Mouse (Mus musculus) ovary, postnatal 36 days (tissue): ENCODE data around the gene Pkd1.

Experiments
- DNase-seq: peaks from one replicate; pipeline ENCODE4 v3.0.0; 2022; ENCODE audit warnings: low spot score, mixed read lengths

The Pkd1 gene

DNA sequence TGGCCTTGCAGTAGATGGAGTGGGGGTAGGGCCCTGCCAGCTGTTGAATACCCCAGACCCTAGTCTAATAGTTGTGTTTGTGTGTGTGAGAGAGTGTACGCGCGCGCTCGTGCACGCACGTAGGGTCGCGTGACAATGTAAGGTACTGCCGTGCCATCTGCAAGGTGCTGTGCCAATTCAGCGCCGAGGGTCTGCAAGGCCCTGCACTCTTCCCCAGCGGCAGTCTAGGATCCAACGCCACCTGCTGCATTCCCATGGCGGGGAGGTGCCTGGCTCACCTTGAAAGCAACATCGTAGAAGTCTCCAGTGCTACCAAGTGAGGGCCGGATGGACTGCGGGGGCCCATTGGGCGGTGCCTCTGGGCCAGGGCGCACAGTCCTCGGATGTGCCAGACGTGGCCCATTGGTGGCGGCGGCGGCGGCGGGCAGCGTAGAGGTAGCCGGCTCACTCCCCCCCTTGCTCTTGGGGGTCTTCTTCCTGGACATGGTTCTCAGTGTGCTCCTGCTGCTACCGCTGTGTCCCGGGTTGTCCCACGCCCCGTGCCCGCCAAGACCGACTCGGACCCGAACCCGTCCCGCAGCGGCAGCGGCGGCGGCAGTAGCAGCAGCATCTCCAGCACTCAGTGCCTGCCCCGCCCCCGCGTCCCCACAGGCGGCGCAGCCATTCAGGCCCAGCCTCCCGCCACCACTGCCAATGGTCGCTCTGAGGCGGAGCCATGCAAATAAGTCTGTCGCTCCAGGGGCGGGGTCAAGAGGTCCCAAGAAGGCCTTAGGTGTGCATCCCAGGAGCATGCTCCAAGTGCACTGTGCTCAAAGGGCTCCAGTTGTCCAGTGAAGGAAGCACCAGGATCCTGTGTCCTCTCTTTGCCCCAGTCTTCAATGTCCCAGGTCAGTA is 16.3 kb upstream of the Pkd1 start:
- peak; percentile 85 for DNase-seq

DNA sequence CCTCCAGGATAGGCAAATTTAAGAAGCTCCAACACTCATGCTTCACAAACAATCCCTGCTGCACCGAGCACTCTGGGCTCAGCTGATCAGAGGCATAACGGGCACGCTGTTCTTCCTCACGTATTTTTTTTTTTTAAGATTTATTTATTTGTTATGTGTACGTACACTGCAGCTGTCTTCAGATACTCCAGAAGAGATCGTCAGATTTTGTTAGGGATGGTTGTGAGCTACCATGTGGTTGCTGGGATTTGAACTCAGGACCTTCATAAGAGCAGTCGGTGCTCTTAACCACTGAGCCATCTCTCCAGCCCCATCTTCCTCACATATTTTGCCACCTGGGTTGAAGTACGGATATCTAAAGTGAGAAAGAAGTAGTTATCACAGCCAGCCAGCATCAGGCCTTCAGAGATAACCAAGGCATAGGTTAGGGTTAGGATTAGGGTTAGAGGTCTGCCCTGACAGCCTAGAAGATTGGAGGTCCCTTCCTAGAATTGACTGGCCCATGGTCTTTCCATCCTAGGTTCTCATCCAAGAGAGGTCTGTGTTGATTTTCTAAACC is 15.4 kb upstream of the Pkd1 start, which contains the start of gene Rab26:
Gene Rab26, minus strand, starts transcription at position 51 of the 559 bp plus-strand sequence.
- DNase-seq = no peak

DNA sequence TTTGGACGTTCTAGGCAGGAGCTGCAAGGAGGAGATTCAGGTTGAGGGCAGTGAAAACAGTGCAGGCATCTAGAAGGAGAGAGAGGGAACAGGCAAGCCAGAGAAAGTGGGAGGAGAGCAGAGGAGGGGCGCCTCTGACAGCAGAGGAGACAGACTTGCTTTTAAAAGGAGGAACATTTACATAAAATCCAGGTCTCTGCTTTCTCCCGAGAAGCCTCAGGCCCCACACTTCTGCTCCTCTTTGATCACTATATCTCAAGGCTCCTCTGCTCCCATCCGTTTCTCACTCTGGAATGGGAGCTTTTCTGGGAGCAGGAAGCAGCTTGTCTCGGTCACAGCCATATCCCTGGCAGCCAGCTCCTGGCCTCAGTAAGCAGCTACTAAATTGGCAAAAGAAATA is 14.3 kb upstream of the Pkd1 start:
- no peak for DNase-seq

DNA sequence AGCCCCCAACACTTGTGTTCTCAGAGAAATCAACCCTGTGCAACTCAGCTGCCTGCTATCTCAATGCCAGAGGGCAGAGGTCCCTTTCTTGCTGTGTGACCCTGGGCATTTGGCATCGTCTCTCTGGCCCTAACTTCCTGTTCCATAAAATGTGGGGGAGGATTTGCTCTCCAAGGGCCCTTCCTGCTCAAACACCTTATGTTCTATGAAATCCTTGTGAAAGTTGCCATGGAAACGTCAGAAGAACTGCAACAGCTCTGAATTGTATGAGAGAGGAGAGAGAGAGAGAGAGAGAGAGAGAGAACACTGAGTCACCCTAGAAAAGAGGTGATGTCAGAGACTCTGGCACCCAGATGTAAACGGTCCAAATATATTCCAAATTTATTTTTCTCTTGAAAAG is 12.1 kb upstream of the Pkd1 start:
- no peak for DNase-seq

DNA sequence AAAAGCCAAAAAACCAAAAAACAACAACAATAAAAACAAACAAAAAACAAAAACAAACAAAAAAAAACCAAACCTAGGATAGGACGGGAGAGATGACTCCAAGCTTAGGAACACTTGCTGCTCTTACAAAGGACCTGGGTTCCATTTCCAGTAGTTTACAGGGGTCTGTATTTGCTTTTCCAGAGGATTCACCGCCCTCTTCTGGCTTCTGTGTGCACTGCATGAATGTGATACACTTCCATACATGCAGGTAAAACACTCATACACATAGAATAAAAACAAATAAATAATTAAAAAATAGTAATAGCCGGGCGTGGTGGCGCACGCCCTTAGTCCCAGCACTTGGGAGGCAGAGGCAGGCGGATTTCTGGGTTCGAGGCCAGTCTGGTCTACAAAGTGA is 10.7 kb upstream of the Pkd1 start:
- peak; percentile 41 for DNase-seq

DNA sequence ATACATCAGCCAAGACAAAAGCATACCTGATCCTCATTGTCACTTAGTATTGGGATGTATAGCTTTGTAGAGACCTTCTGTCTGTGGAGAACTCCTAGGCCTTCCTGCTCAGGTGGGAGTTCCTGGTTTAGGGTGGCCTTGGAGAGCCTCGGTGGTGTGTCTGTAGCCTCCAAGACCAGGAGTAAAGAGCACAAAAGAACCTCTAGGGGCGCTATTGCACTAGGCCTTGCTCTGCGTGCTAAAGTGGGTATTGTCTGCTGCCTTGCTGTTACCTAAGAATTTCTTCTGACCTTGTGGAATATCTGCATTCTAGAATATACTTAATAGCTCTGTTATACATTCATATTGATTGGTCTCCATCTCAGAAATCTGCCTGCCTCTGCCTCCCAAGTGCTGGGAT is 9.3 kb upstream of the Pkd1 start:
- no peak for DNase-seq

DNA sequence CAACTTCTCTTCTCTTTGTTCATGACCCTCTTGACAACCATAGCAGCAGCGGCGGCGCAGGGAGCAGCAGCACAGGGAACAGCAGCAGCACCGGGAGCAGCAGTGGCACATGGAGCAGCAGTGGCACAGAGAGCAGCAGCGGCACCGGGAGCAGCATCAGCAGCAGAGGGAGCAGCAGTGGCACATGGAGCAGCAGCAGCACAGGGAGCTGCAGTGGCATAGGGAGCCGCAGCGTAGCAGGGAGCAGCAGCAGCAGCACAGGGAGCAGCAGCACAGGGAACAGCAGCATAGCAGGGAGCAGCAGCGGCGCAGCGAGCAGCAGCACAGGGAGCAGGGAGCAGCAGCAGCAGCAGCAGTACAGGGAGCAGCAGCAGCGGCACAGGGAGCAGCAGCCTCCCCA is 5.0 kb upstream of the Pkd1 start:
- DNase-seq = no peak

DNA sequence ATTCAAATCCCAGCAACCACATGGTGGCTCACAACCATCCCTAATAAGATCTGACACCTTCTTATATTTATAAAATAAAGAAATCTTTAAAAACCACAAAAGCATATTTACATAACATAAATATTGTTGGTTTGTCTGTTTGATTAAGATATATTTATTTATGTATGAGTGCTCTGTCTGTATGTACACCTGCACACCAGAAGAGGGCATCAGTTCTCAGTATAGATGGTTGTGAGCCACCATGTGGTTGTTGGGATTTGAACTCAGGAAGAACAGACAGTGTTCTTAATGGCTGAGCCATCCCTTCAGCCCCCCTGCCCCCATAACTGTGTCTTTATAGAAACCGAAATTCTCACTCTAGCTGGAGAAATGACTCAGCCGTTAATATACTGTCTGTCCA is 4.4 kb upstream of the Pkd1 start:
- no peak for DNase-seq

DNA sequence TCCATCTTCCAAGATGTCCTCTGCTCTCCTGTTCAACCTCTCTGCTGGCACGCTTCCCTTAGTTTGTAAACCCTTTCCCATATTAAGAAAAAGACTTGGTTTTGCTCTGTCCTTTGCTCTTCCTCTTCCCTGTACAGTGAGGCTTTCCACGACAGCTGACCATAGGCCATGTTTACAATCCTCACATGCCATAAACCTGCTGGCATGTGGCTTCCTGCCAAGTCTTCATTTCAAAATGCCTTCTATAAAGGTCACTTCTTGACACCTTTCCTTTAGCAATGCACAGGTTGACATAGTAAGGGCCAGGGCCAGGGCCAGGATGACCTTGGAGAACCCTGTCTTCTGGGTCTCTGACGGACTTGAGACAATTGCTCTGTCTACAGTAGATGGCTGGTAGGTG is 3.4 kb upstream of the Pkd1 start:
- DNase-seq = no peak

DNA sequence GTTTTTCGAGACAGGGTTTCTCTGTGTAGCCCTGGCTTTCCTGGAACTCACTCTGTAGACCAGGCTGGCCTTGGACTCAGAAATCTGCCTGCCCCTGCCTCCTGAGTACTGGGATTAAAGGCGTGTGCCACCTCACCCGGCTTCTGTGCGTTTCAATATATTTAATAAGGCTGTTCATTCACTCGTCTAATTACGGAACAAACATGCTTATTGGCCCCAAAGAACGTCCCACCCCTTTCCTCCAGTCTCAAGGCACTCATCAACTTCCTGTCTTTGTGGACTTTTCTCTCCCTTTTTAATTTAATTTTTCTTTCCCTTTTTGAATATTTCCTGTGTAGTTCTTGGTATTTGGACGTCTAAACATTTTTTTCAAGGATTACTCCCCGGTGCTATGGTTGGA is 1.2 kb upstream of the Pkd1 start:
- DNase-seq = no peak

DNA sequence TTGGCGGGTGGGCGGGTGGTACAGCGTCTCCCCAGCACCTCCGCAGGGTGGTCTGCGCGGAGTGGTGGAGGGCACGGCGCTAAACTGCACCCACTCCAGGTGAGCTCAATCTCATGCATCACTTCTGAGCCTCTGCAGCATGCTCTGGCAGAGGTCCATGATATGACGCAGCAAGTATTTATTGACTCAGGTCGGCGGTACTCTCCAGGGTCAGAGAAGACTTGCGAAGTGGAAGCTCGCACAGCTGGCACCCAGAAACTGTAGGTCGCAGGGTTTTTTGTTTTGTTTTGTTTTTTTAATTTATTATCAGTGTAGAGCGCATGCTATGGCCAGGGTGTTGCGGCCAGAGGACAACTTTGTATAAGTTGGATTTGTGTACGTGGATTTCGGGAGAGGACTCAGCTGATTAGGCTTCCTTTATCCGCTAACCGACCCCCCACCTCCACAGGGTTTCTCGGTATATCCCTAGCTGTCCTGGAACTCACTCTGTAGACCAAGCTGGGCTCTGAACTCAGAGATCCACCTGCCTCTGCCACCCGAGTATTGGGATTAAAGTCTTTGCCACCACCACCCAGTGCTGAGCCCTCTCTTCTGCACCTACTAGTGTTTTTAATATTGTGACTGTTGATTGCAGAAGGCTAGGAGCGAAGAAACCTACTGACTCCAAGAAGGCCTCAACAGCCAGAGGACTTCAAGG is 565 bp upstream of the Pkd1 start:
- no peak for DNase-seq

DNA sequence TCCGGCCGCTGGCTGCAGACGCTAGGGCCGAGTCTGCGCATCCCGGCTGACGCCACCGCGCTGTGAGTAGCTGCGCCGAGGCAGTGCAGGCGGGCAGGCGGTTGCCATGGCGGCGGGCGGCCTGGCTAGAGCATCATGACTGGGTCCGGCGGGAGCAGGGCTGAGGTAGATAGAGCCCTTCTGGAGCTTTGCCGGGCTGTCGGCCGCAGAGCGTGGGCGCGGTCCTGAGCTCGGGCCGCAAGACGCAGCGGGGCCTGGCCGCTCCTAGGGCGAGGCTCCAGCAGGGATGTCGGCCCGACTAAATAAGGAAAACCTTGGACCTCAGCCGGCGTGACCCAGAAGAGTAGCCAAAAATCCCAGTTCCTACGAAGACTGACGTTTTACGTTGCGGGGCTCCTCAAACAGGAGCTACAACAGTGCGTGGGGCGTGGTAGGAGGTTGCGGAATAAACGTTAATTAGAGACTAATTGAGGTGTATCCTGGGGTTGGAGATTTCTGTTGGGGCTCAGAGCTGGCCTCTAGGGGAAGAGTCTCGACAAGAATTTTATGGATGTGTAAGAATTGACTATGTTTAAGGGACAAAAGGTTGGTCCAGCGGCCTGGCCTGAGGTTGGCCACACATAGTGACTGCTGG is 899 bp downstream of the Pkd1 start:
- DNase-seq = peak; percentile 83

DNA sequence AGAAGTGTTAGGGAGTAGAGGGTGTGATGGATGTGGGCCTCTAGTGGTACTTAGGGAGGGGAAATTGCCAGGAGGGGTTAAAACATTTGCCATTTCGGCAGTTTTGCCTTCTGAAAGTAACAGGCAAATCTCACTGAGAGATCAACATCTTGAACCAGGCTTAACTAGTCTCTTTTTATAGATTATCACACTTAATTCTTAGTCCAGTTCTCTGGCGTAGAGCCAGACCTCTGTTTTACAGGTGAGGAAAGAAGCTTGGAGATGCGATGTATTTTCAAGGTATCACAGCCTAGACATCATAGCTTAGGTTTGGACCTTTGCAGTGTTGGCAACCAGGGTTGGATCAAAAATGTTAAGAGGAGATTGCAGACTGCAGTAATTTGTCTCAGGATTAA is 1.4 kb downstream of the Pkd1 start:
- DNase-seq = no peak

DNA sequence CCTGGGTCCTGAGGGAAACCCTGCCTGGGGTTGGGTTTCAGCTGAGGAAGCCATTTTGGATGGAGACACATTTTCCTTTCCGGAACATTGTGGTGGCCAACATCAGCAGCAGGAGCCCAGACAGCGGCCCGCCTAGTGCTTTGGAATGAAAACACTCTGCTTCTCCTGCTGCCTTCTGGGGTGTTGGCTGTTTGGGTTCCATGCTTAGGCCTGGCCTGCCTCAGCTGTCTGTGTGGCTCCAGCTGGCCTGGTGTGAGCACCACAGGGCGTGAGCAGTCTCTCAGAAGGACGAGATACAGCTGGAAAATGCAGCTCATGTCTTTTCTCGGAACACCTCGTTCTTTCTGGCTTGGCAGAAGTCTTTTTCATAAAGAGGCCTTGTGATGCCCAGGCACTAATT is 7.5 kb downstream of the Pkd1 start:
- no peak for DNase-seq

DNA sequence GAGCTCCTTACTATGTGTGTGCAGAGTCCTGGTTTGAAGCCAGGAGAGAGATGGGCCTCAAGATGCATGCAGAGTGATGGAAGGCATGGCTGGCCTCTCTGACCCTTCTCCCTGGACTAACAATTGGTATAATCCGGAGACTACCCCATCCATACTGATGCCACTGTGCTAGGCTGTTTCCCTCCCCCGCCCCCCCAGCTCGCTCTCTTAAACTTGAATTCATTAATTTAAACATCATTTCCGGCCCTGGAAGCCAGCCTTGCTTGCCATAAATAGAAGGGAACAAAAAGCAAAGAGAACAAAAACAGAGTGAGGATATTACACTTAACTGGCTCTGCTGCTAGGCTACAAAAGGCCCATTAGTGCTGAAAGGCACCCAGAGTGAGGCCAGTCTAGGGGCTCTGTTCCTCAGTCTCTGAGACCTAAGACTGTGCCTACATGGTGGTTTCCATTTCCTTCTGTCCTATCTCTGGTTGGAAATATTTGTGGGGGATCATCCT is 9.0 kb downstream of the Pkd1 start:
- DNase-seq = no peak

DNA sequence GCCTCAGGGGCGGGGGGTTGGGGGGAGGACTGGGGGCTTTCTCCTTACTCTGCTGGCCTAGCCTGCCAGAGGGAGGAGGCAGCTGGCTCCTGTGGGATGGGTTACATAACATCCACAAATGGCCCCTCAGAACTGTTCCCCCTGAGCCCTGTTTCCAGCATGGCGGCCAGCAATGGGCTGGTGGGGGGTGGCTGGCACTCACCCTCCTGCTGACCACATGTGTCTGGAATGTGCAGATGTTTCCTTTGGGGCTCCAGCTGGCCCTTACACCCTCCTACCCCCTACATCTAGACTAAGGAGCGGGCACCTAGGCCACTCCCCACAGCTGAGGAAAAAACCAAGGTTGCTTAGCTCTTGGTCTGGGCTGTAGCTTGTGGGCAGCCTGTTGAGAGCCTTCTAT is 9.5 kb downstream of the Pkd1 start:
- no peak for DNase-seq

DNA sequence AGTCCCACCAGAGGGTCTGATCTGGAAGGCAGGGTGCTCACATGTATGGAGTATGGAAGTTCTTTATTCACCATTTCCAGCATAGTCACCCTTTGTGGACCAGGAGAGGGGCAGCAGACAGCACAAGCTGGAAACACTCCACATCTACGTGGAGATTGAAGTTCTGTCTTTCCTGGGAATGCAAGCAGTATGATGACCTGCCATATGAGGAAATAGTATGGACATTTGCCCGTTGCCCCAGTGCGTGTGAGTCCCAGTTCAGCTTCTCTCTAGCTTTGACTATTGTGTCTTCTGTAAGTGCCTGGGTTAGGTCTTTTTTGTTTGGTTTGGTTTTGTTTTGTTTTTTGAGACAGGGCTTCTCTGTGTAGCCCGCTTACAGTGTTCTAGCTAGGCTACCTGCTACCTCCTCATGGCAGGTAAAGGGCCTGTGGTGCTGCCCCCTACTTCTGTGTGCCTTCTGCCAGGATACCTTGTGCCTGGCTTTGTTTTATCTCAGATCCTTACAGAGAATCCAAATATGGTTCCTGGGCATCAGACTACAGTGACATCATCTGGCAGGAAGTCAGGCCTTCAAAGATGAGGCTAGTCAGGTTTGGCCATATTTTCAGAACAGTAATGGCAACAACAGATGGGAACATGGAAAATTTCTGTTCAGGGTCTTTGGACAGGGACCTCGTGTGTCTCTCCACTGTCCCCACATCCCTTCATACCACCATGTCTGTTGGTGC is 10.8 kb downstream of the Pkd1 start:
- DNase-seq = no peak

DNA sequence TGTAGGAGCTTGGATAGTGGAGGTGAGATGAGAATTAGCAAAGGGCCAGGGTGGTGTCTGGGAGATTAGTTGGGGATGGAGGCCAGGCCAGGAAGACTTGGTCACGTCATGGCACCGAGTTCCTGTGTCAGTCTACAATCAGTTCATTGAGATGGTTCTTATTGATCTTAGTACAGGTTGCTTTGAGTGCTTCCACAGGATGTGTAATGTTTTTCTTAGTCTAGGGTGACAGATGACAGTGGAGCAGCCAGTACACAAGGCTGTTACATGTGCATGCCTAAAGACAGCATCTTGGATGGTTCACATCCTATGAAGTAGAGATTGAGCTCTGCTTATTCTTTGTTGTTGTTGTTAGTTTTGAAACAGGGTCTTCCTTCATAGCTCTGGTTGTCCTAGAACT is 12.0 kb downstream of the Pkd1 start:
- no peak for DNase-seq

DNA sequence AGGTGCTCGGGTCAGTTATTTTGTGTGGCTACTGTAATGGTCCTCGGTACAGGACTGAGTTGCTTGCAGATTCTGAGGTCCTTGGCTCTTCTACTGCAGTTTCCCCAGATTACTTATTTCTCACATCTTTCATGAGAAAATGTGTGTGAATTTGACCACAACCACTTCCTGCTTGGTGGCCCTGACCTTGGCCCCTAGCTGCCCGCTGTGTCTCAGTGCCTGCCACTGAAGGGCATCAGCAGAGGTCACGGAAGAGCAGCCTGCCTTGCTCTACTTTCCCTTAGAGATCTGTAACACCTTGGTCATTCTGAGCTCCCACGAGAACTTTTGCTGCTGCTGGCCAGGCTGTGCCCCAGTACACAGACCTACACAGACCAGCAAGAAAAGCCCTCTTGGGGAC is 14.0 kb downstream of the Pkd1 start:
- DNase-seq = no peak

DNA sequence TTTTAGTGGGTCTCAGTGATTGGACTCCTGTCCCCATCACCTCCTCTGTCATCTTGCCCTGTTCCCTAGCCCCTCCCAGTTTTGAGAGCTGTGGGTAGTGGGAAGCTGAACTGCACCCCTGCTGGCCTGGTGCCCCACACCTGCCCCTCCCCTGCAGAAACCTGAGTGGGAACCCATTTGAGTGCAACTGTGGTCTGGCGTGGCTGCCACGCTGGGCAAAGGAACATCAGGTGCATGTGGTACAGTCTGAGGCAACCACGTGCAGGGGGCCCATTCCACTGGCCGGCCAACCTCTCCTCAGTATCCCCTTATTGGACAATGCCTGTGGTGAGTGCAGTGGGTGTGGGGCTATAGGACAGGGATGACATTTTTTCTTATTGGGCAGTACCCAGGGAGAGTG is 14.8 kb downstream of the Pkd1 start:
- DNase-seq = no peak

DNA sequence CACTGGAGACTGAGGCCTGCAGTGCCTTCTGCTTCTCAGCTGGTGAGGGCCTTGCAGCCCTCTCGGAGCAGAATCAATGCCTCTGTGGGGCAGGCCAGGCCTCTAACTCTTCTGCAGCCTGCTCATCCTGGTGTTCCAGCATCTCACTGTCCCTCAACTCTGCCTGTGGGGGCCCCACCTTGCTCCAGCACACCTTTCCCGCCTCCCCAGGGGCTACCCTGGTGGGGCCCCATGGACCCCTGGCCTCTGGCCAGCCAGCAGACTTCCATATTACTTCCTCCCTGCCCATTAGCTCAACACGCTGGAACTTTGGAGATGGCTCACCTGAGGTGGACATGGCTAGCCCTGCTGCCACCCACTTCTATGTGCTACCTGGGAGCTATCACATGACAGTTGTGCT is 15.5 kb downstream of the Pkd1 start:
- no peak for DNase-seq

DNA sequence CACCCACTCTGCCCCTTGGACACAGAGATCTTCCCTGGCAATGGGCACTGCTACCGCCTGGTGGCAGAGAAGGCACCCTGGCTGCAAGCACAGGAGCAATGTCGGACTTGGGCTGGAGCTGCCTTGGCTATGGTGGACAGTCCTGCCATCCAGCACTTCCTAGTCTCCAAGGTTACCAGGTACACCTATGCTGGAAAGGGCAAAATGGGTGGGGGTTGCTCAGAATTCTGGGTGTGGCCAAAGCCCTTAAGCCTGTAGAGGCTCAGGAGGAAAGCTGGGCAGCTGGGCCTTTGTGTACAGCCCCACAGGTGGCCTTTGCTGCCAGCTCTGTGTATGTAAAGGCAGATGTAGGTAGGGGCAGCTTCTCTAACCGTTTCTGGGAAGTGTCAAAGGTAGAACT is 16.2 kb downstream of the Pkd1 start:
- DNase-seq = no peak
